Mouse (Mus musculus): ENCODE results near the gene Zfp512b. TPM values are rescaled to one million over a fixed set of nuclear protein-coding genes. Genes with fewer than 3 reads are reported as not detected.

The Zfp512b gene
- polyA plus RNA-seq, 1 experiment from 2014 or later = 53.4 TPM

- no peaks in the 10 kb centered on the region for H3K36me3 ChIP-seq
- peaks cover 26% of the 10 kb centered on the region for H3K4me1 ChIP-seq
- peaks cover 17% of the 10 kb centered on the region; the same call in 1 of the 2 replicates for H3K27me3 ChIP-seq
- peak within 1 kb of the TSS; percentile 46 for H3K9ac ChIP-seq
- WGBS = 2% methylated on average over 71 of the region's 71 CpGs
- ATAC-seq (ENCODE audit: insufficient number of reproducible peaks, low FRiP score, low TSS enrichment, low read depth) = 0 out of 2 replicates have a peak, but pooled peaks have one; percentile 23
- peak within 1 kb of the TSS; percentile 95 for H3K4me2 ChIP-seq
- no peaks in the 10 kb centered on the region for H3K9me3 ChIP-seq
- peak within 1 kb of the TSS; percentile 58 for H3K4me3 ChIP-seq
- peak within 1 kb of the TSS; percentile 54 for H3K27ac ChIP-seq
These were observed 6.1 kb upstream of the Zfp512b start, which contains the start of gene Samd10 for GRCm38 (mm10) chr2:181598454-181599351. Gene Samd10, minus strand, starts transcription at chr2:181599212.

- Histone ChIP-seq H3K9me3 (no peaks in the 10 kb centered on the region), H3K9ac (no peak overlapping the region), H3K4me3 (no peak overlapping the region), H3K27ac (no peak overlapping the region), H3K4me1 (peaks cover 32% of the 10 kb centered on the region), H3K4me2 (no peak overlapping the region), H3K27me3 (peaks cover 17% of the 10 kb centered on the region; the same call in 1 of the 2 replicates), H3K36me3 (no peaks in the 10 kb centered on the region)
- ATAC-seq (ENCODE audit: insufficient number of reproducible peaks, low FRiP score, low TSS enrichment, low read depth) = no peak
- 65% methylated on average over 7 of the region's 7 CpGs for WGBS
These were observed 4.9 kb upstream of the Zfp512b start for GRCm38 (mm10) chr2:181597378-181598061.

GRCm38 (mm10) chr2:181596221-181596960 is 3.8 kb upstream of the Zfp512b start:
- 35% methylated on average over 6 of the region's 6 CpGs for WGBS
- Histone ChIP-seq H3K9ac (no peak overlapping the region), H3K4me1 (peaks cover 28% of the 10 kb centered on the region), H3K4me2 (no peak overlapping the region), H3K27ac (no peak overlapping the region), H3K9me3 (no peaks in the 10 kb centered on the region), H3K27me3 (peaks cover 17% of the 10 kb centered on the region; the same call in 1 of the 2 replicates), H3K4me3 (no peak overlapping the region), H3K36me3 (no peaks in the 10 kb centered on the region)
- no peak for ATAC-seq (ENCODE audit: insufficient number of reproducible peaks, low FRiP score, low TSS enrichment, low read depth)

- Histone ChIP-seq H3K27me3 (peaks cover 14% of the 10 kb centered on the region; the same call in 1 of the 2 replicates), H3K4me1 (peaks cover 34% of the 10 kb centered on the region), H3K27ac (no peak overlapping the region), H3K4me2 (no peak overlapping the region), H3K36me3 (peaks cover 7% of the 10 kb centered on the region), H3K4me3 (no peak overlapping the region), H3K9me3 (no peaks in the 10 kb centered on the region), H3K9ac (no peak overlapping the region)
- 71% methylated on average over 4 of the region's 4 CpGs for WGBS
- ATAC-seq (ENCODE audit: insufficient number of reproducible peaks, low FRiP score, low TSS enrichment, low read depth) = no peak
These were observed 2.5 kb upstream of the Zfp512b start for GRCm38 (mm10) chr2:181594946-181595696.

GRCm38 (mm10) chr2:181593937-181594336 is 1.3 kb upstream of the Zfp512b start:
- Histone ChIP-seq H3K27ac (no peak overlapping the region), H3K36me3 (peaks cover 19% of the 10 kb centered on the region), H3K27me3 (peaks cover 7% of the 10 kb centered on the region; the same call in 1 of the 2 replicates), H3K9ac (no peak overlapping the region), H3K4me2 (no peak overlapping the region), H3K4me3 (no peak overlapping the region), H3K4me1 (peaks cover 29% of the 10 kb centered on the region), H3K9me3 (no peaks in the 10 kb centered on the region)
- no peak for ATAC-seq (ENCODE audit: insufficient number of reproducible peaks, low FRiP score, low TSS enrichment, low read depth)

- ATAC-seq (ENCODE audit: insufficient number of reproducible peaks, low FRiP score, low TSS enrichment, low read depth) = no peak
- Histone ChIP-seq H3K4me2 (peak overlapping the region; percentile 71), H3K9me3 (no peaks in the 10 kb centered on the region), H3K9ac (peak overlapping the region; percentile 93), H3K4me1 (peaks cover 22% of the 10 kb centered on the region), H3K4me3 (peak overlapping the region; percentile 98), H3K36me3 (peaks cover 27% of the 10 kb centered on the region), H3K27me3 (no peaks in the 10 kb centered on the region), H3K27ac (peak overlapping the region; percentile 87)
- WGBS = 2% methylated on average over 6 of the region's 6 CpGs
These were observed 429 bp upstream of the Zfp512b start for GRCm38 (mm10) chr2:181593042-181593421.

- H3K9ac ChIP-seq = peak within 1 kb of the TSS; percentile 93
- peaks cover 22% of the 10 kb centered on the region for H3K4me1 ChIP-seq
- peak within 1 kb of the TSS; percentile 71 for H3K4me2 ChIP-seq
- H3K9me3 ChIP-seq = no peaks in the 10 kb centered on the region
- peak within 1 kb of the TSS; percentile 98 for H3K4me3 ChIP-seq
- no peaks in the 10 kb centered on the region for H3K27me3 ChIP-seq
- ATAC-seq (ENCODE audit: insufficient number of reproducible peaks, low FRiP score, low TSS enrichment, low read depth) = no peak
- H3K36me3 ChIP-seq = peaks cover 41% of the 10 kb centered on the region
- peak within 1 kb of the TSS; percentile 87 for H3K27ac ChIP-seq
- 14% methylated on average over 5 of the region's 5 CpGs for WGBS
These were observed 996 bp downstream of the Zfp512b start, which contains the start of gene Prpf6 for GRCm38 (mm10) chr2:181591528-181592085. Gene Prpf6, plus strand, starts transcription at chr2:181591868.

- Histone ChIP-seq H3K27ac (no peak overlapping the region), H3K4me1 (peaks cover 22% of the 10 kb centered on the region), H3K27me3 (no peaks in the 10 kb centered on the region), H3K36me3 (peaks cover 52% of the 10 kb centered on the region), H3K9ac (no peak overlapping the region), H3K9me3 (no peaks in the 10 kb centered on the region), H3K4me2 (no peak overlapping the region), H3K4me3 (no peak overlapping the region)
- no peak for ATAC-seq (ENCODE audit: insufficient number of reproducible peaks, low FRiP score, low TSS enrichment, low read depth)
- 95% methylated on average over 5 of the region's 5 CpGs for WGBS
These were observed 2.1 kb downstream of the Zfp512b start for GRCm38 (mm10) chr2:181590471-181590870.

- Histone ChIP-seq H3K36me3 (peaks cover 60% of the 10 kb centered on the region), H3K4me1 (peaks cover 22% of the 10 kb centered on the region), H3K27ac (no peak overlapping the region), H3K4me3 (no peak overlapping the region), H3K27me3 (no peaks in the 10 kb centered on the region), H3K4me2 (no peak overlapping the region), H3K9me3 (no peaks in the 10 kb centered on the region), H3K9ac (no peak overlapping the region)
- no peak for ATAC-seq (ENCODE audit: insufficient number of reproducible peaks, low FRiP score, low TSS enrichment, low read depth)
- 94% methylated on average over 9 of the region's 9 CpGs for WGBS
These were observed 2.9 kb downstream of the Zfp512b start for GRCm38 (mm10) chr2:181589732-181590105.

GRCm38 (mm10) chr2:181589011-181589731 is 3.4 kb downstream of the Zfp512b start:
- Histone ChIP-seq H3K9ac (no peak overlapping the region), H3K36me3 (peaks cover 65% of the 10 kb centered on the region)
- ATAC-seq (ENCODE audit: insufficient number of reproducible peaks, low FRiP score, low TSS enrichment, low read depth) = no peak

More at GRCm38 (mm10) chr2:181589011-181589731, 3.4 kb downstream of the Zfp512b start:
- no peak overlapping the region for H3K27ac ChIP-seq
- H3K4me2 ChIP-seq = no peak overlapping the region
- peaks cover 22% of the 10 kb centered on the region for H3K4me1 ChIP-seq
- H3K27me3 ChIP-seq = no peaks in the 10 kb centered on the region
- no peak overlapping the region for H3K4me3 ChIP-seq
- H3K9me3 ChIP-seq = no peaks in the 10 kb centered on the region
- 91% methylated on average over 10 of the region's 10 CpGs for WGBS

Measured in limb, embryonic 15.5 days (tissue).